Mouse (Mus musculus) neural tube, embryonic 14.5 days (tissue): Measurements from ENCODE around the gene Selenop. TPM values are rescaled to one million over a fixed set of nuclear protein-coding genes. Genes with fewer than 3 reads are reported as not detected.
"Not testable (repeated sequence)": the region's sequence is repeated elsewhere in the genome, so short reads cannot be mapped to it uniquely, and the experiment has no call there.

ENCODE experiments used
- ATAC-seq: fragments of 200-750 bp; cut with Nextera tagmentation; 2 replicates; pipeline ENCODE4 v1.8.0; 2017; ENCODE audit warnings: low read depth, mild to moderate bottlenecking, moderate TSS enrichment, moderate library complexity
- H3K27ac ChIP-seq: fragments of 300-500 bp; sonication (generic); 2 replicates; pipeline ENCODE4 v1.5.1; 2014; ENCODE audit warnings: low read depth, mild to moderate bottlenecking, control low read depth, low read length, moderate library complexity, mixed read lengths
- H3K27me3 ChIP-seq: fragments of 300-500 bp; sonication (generic); 2 replicates; pipeline ENCODE4 v1.6.1; 2014; ENCODE audit warnings: low read length; ENCODE audit not compliant: control insufficient read depth, insufficient read depth
- H3K36me3 ChIP-seq: fragments of 300-500 bp; sonication (generic); 2 replicates; pipeline ENCODE4 v1.6.1; 2014; ENCODE audit warnings: low read length, mixed read lengths; ENCODE audit not compliant: control insufficient read depth, insufficient read depth
- H3K4me1 ChIP-seq: fragments of 300-500 bp; sonication (generic); 2 replicates; pipeline ENCODE4 v1.6.1; 2014; ENCODE audit warnings: low read length; ENCODE audit not compliant: control insufficient read depth, insufficient read depth
- H3K4me2 ChIP-seq: fragments of 300-500 bp; sonication (generic); 2 replicates; pipeline ENCODE4 v1.6.1; 2014; ENCODE audit warnings: mild to moderate bottlenecking, low read depth, low read length, control low read depth
- H3K4me3 ChIP-seq: fragments of 300-500 bp; sonication (generic); 2 replicates; pipeline ENCODE4 v1.5.1; 2014; ENCODE audit warnings: low read depth, low read length, control low read depth, mixed read lengths
- H3K9ac ChIP-seq: fragments of 300-500 bp; sonication (generic); replicated peaks from 2 replicates; pipeline ENCODE4 v1.6.1; 2014; ENCODE audit warnings: low read depth, mild to moderate bottlenecking, control low read depth, low read length, mixed read lengths
- H3K9me3 ChIP-seq: fragments of 300-500 bp; sonication (generic); 2 replicates; pipeline ENCODE4 v1.6.1; 2016; ENCODE audit warnings: low read length; ENCODE audit not compliant: control insufficient read depth
- WGBS: fragments of 180-500 bp; shearing (Covaris S2); extraction: QIAGEN DNeasy Blood & Tissue Kit; methylation state at CpG from one replicate; pipeline ENCODE4 v1.1.7; 2014; 5-methylcytosine and 5-hydroxymethylcytosine counted together
- polyA plus RNA-seq: library from polyadenylated mRNA; unstranded; fragments of >200 nt; fragmentation: Nextera tagmentation; extraction: Ambion mirVana; gene quantifications from 2 replicates; pipeline ENCODE4 v1.2.1, GENCODE M21; 2014

Gene Selenop
- polyA plus RNA-seq, result 79.6 and 203 TPM in 2 replicates

DNA sequence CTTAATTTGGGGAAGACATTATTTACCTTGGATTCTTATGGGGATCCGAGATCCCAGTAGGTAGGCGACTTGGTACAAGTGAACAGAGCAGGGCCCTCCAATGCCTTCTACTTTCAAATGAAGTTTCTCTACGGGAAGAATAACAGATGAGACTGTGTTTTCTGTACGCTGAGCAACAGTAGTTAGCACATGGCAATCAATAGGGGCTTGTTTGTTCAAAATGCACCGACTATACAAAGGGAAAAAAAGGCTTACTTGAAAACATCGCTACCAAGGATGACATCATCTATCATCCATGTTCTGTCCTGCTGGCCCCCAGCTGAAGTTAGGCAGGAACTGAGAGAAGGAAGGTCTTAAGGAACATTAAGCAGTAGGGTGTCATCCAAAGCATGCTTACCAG is at the start of gene Selenop:
Gene Selenop, plus strand, starts transcription at position 301 of the 400 bp plus-strand sequence.
- WGBS, result 69% methylated on average over 6 of the region's 6 CpGs

DNA sequence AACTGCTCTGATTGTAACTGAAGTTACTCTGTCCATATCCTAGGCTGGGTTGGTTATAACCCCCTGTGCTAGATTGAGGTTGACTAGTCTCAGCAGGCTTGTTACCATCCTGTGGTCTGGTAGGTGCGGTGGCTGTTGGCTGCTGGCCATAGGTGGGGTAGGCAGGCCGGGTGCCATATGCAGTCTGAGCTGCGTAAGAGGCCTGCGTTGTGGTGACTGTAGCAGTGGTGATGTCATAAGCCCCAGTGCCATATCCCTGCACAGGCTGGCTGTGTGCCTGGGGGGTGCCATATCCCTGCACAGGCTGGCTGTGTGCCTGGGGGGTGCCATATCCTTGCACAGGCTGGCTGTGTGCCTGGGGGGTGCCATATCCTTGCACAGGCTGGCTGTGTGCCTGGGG is 49.7 kb upstream of the Selenop start:
- H3K36me3 ChIP-seq, H3K27me3 ChIP-seq, H3K9me3 ChIP-seq, H3K4me2 ChIP-seq, H3K4me3 ChIP-seq, ATAC-seq, H3K27ac ChIP-seq, H3K9ac ChIP-seq, H3K4me1 ChIP-seq: not testable (repeated sequence)
- 89% methylated on average over 4 of the region's 4 CpGs for WGBS

More for the DNA sequence above, at the start of gene Selenop:
- no peak within 1 kb of the TSS for H3K9ac ChIP-seq
- no peak for ATAC-seq
- H3K4me1 ChIP-seq, result no peaks in the 10 kb centered on the region
- no peak within 1 kb of the TSS for H3K4me3 ChIP-seq
- H3K36me3 ChIP-seq, result no peaks in the 10 kb centered on the region
- no peak within 1 kb of the TSS for H3K4me2 ChIP-seq
- no peaks in the 10 kb centered on the region for H3K9me3 ChIP-seq
- H3K27me3 ChIP-seq, result no peaks in the 10 kb centered on the region
- no peak within 1 kb of the TSS for H3K27ac ChIP-seq

DNA sequence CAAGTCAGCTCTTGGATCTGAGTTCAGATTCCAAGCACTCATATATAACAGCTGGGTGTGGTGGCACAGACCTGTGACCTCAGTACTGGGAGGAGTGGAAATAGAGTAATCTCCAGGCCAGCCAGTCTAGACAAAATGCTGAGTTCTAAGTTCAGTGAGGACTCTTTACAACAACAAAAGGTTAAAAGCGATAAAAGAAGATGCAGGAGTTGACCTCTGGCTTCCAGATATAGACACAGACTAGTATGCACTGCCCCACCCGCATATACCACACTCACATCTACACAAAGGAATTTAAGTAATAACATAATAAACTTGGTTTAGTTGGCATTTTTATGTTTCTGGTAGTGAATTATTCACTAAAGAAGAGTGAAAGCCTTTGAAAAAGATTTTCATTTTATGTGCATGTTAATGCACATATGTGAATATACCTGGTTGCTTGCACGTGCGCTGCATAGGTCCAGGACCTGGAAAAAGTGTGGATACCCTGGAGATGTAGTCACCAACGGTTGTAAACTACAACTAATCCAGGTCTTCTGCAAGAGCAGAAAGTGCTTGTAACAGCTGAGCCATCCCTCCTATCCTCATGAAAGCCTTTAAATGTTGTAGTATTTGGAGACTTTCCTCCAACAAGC is 45.4 kb upstream of the Selenop start:
- Histone ChIP-seq H3K9ac (no peak overlapping the region), H3K4me3 (no peak overlapping the region), H3K36me3 (no peaks in the 10 kb centered on the region), H3K4me1 (no peaks in the 10 kb centered on the region), H3K27me3 (no peaks in the 10 kb centered on the region), H3K4me2 (no peak overlapping the region), H3K27ac (no peak overlapping the region), H3K9me3 (no peaks in the 10 kb centered on the region)
- no peak for ATAC-seq
- 92% methylated on average over 5 of the region's 5 CpGs for WGBS

DNA sequence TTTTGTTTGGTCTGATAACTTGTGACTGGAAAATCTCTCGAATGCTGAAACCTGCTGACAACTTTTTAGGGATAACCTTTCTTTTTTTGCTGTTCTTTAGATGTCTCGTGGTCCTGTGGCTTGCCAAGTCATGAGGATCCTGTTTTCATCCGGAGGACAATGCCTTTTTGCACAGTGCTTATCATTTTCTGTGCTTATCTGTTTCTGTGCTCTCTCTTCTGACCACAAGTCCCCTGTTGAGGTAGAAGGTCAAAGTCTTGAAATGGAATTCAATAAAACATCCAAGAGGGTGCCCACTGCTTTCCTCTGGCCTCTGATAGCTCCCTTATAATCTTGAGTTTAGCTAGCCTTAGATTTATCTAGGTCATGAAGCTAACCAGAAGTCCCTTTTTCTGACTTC is 41.8 kb upstream of the Selenop start:
- ATAC-seq, result no peak
- no peak overlapping the region for H3K27ac ChIP-seq
- 81% methylated on average over 3 of the region's 3 CpGs for WGBS
- no peak overlapping the region for H3K4me2 ChIP-seq
- no peak overlapping the region for H3K9ac ChIP-seq
- no peaks in the 10 kb centered on the region for H3K36me3 ChIP-seq
- H3K27me3 ChIP-seq, result no peaks in the 10 kb centered on the region
- H3K4me3 ChIP-seq, result no peak overlapping the region
- no peaks in the 10 kb centered on the region for H3K9me3 ChIP-seq
- H3K4me1 ChIP-seq, result no peaks in the 10 kb centered on the region

DNA sequence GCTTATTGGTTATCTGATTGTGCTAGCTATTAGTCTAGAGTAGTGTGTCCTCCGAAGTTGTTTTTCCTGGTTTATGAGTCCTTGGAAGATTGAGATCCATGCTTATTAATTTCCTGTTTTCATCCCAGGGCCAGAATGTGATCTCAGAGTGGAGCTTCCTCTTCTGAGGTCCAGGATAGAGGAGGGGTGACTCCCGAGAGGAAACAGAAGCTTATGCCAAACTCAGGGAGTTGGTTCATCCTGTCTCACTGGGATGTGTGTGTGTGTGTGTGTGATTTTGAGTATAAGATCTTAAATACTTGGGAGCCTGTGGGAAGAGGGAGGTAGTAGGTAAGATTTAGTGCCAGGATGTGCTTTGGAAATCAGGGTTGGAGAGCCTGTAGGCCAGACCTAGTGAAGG is 40.2 kb upstream of the Selenop start:
- no peak overlapping the region for H3K4me2 ChIP-seq
- H3K4me3 ChIP-seq, result no peak overlapping the region
- no peaks in the 10 kb centered on the region for H3K9me3 ChIP-seq
- H3K4me1 ChIP-seq, result no peaks in the 10 kb centered on the region
- no peak overlapping the region for H3K27ac ChIP-seq
- ATAC-seq, result no peak
- H3K9ac ChIP-seq, result no peak overlapping the region
- H3K27me3 ChIP-seq, result no peaks in the 10 kb centered on the region
- H3K36me3 ChIP-seq, result no peaks in the 10 kb centered on the region
- WGBS, result 80% methylated on average over 2 of the region's 2 CpGs

DNA sequence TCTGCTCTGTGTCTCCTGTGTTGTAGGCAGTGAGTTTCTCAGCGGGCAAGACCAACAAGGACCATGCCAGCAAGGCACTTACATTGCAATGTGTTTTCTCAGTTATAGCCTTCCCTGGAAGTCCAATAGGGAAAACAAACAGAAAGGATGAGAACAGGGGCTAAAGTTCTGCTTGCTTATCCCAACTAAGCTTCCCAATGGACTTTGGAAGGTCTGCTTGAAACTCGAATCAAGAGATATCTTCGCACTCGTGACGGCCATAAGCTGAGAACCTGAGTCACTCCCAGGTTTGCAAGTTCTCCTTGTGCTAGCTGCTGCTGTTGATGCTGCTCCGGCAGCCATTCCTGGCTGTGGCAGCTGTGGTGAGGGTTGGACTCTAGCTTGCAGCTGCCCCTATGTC is 39.4 kb upstream of the Selenop start:
- H3K9me3 ChIP-seq, result no peaks in the 10 kb centered on the region
- no peak overlapping the region for H3K9ac ChIP-seq
- H3K4me3 ChIP-seq, result no peak overlapping the region
- no peak overlapping the region for H3K27ac ChIP-seq
- no peak for ATAC-seq
- no peaks in the 10 kb centered on the region for H3K4me1 ChIP-seq
- WGBS, result 89% methylated on average over 6 of the region's 6 CpGs
- H3K27me3 ChIP-seq, result no peaks in the 10 kb centered on the region
- H3K36me3 ChIP-seq, result no peaks in the 10 kb centered on the region
- no peak overlapping the region for H3K4me2 ChIP-seq

DNA sequence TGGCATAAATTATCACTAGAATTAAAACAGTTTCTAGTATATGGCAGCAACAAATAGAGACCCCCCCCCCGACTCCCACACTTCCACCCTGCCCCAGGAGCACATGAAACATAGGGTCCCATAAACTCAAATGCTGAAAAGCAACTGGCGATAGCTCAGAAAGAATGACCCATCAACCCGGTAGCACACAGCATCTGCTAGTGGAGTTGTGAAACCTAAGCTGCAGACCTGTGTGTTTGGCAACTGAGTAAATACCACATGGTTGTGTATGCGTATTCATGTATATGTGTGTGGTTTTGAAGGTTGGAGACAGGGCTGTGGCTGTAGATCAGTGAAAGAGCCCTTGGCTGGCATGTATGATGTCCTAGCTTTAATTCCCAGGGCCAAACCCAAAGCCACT is 37.3 kb upstream of the Selenop start:
- no peak for ATAC-seq
- 75% methylated on average over 4 of the region's 4 CpGs for WGBS
- H3K4me2 ChIP-seq, result no peak overlapping the region

DNA sequence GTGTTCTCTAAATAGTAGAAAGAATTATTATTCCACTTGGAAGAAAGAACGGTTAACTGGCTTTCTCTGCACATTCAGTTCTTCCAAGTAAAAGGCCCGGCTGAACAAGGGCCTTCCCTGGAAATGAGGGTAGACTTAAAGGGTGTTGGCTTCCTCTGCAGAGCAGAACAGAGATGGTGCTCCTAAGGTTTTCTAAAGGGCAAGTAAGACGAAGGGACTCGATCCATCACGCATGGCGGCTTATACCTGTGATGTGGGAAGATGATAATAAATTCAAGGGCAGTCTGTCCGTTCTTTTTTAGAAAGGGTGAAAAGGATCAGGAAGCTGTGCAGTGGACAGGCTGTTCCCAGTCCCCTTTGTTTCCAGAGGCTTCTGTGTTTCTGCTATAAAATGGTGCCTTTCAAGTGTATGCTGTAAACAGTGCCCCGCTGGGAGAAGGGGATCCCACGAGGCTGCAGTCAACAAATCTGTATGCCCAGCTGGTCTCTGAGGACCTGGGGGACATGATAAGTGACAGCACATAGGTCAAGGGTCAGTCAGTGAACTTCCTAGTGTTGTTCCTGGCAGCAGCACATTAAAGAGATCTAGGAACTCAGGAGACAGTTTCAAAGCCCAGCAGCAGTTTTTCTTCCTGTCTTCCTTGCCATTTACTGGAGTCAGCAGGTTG is 36.0 kb upstream of the Selenop start:
- ATAC-seq, result peak; percentile 86
- H3K4me2 ChIP-seq, result no peak overlapping the region
- no peaks in the 10 kb centered on the region for H3K27me3 ChIP-seq
- H3K27ac ChIP-seq, result no peak overlapping the region
- 2% methylated on average over 9 of the region's 9 CpGs for WGBS
- no peak overlapping the region for H3K9ac ChIP-seq
- H3K4me1 ChIP-seq, result no peaks in the 10 kb centered on the region
- no peaks in the 10 kb centered on the region for H3K36me3 ChIP-seq
- no peak overlapping the region for H3K4me3 ChIP-seq
- H3K9me3 ChIP-seq, result no peaks in the 10 kb centered on the region

More for the DNA sequence above, 37.3 kb upstream of the Selenop start:
- H3K4me3 ChIP-seq, result no peak overlapping the region
- no peak overlapping the region for H3K27ac ChIP-seq
- H3K27me3 ChIP-seq, result no peaks in the 10 kb centered on the region
- no peak overlapping the region for H3K9ac ChIP-seq
- H3K36me3 ChIP-seq, result no peaks in the 10 kb centered on the region
- H3K9me3 ChIP-seq, result no peaks in the 10 kb centered on the region
- no peaks in the 10 kb centered on the region for H3K4me1 ChIP-seq

DNA sequence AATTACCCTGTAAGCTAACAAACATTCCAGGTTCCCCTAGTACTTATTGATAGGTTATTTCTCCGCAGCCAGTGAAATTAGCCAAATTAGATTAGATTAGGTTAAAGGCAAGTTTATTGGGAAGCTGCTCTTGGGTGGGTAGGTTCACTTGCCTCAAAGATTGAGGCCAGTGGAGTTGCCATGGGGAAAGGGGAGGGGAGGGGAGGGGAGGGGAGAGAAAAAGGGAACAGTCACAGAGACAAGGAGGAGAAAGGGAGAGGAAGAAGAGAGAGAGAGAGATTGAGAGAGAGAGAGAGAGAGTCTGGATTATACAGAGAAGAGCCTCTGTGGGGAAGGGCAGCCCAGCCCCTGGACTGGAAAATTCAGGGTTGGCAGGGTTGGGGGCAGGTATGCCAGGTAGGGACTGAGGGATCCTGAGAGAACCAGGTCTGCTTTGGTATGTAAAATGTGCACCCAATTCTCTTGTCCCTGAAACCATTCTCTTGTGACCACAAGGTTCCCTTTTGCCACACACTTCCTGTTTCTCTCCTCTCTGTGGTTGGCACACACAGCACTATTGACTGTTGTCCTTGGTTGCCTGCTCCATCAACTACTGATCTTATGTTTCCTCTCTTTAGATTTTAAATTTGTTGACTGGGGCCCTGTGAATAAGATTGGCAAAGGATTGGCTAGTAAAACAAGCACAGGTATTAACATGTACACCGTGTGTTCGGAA is 34.4 kb upstream of the Selenop start:
- Histone ChIP-seq H3K27me3 (no peaks in the 10 kb centered on the region), H3K4me1 (no peaks in the 10 kb centered on the region), H3K9me3 (no peaks in the 10 kb centered on the region), H3K4me2 (no peak overlapping the region), H3K9ac (no peak overlapping the region), H3K36me3 (no peaks in the 10 kb centered on the region), H3K4me3 (no peak overlapping the region), H3K27ac (no peak overlapping the region)
- no peak for ATAC-seq
- WGBS, result 85% methylated on average over 3 of the region's 3 CpGs
